Mouse (Mus musculus) T-cell, adult 66 days (primary cell): ENCODE measurements around the gene Zfp993. TPM values are rescaled to one million over a fixed set of nuclear protein-coding genes. Genes with fewer than 3 reads are reported as not detected.

Experiments used
- total RNA-seq, 2 experiments: library from RNA; stranded (reverse); gene quantifications; 3 replicates in 1 of 2; 4 replicates in 1 of 2; pipeline ENCODE4 v1.2.4; 2023

Zfp993 gene
- total RNA-seq: 1 to 10 TPM; 2.1 to 3.8 TPM

DNA sequence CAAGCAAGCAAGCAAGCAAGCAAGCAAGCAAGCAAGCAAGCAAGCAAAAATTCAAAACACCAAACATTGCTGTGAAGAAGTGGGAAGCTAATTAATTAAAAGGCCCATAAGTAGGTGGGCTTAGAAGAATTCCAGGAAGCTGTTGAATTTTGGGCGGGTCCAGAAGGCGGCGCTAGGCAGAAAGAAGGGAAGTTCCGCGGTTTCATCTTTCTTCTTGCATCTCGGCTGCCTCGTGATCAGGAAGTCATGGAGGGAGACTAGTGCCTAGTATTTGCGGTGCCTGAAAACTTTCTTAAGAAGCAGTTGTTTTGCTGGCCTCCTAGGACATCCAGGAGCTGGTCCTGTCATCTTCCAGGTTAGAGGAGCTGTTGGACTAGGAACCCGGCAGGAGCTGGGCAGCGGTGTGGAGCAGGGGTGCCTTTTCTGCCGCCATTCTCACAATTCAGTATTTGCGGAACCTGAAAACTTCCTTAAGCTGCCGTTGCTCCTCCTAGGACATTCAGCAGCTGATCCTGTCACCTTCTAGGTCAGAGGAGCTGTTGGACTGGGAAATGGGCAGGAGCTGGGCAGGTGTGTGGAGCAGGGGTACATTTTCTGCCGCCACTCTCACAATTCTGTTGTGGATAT, at the start of gene Zfp993:
Gene Zfp993 (plus strand): TSS at position 188 of the 627 bp plus-strand sequence.

Other genes with a start within 250 kb of the Zfp993 start
- gene Zfp992, start 161.9 kb upstream of the Zfp993 start, total RNA-seq: 1 to 10 TPM; 4.3 to 5.3 TPM
- gene Zfp981, start 108.9 kb upstream of the Zfp993 start, total RNA-seq: 1 to 10 TPM in 1 of 2 experiments, not detected in 1; 2.3 TPM